Mouse (Mus musculus) heart, embryonic 13.5 days (tissue): Measurements from ENCODE around the gene Prr18. TPM values are rescaled to one million over a fixed set of nuclear protein-coding genes. Genes with fewer than 3 reads are reported as not detected.
"Not testable (repeated sequence)": the region's sequence is repeated elsewhere in the genome, so short reads cannot be mapped to it uniquely, and the experiment has no call there.

Experiments used
- ATAC-seq: fragments of 200-750 bp; cut with Nextera tagmentation; 2 replicates; pipeline ENCODE4 v1.8.0; 2017; ENCODE audit warnings: moderate TSS enrichment; ENCODE audit not compliant: insufficient number of reproducible peaks, low FRiP score, low TSS enrichment; ENCODE audit errors: extremely low read depth
- H3K27ac ChIP-seq: fragments of 300-500 bp; sonication (generic); replicated peaks from 2 replicates; pipeline ENCODE4 v1.5.1; 2015; ENCODE audit warnings: moderate library complexity, mild to moderate bottlenecking, inconsistent platforms
- H3K27me3 ChIP-seq: fragments of 300-500 bp; sonication (generic); replicated peaks from 2 replicates; pipeline ENCODE4 v1.6.1; 2015; ENCODE audit warnings: mild to moderate bottlenecking, inconsistent platforms
- H3K36me3 ChIP-seq: fragments of 300-500 bp; sonication (generic); 2 replicates; pipeline ENCODE4 v1.6.1; 2015; ENCODE audit warnings: mild to moderate bottlenecking, inconsistent platforms
- H3K4me1 ChIP-seq: fragments of 300-500 bp; sonication (generic); 2 replicates; pipeline ENCODE4 v1.6.1; 2015; ENCODE audit warnings: inconsistent platforms
- H3K4me2 ChIP-seq: fragments of 300-500 bp; sonication (generic); 2 replicates; pipeline ENCODE4 v1.6.1; 2015; ENCODE audit warnings: inconsistent platforms, mild to moderate bottlenecking, moderate library complexity
- H3K4me3 ChIP-seq: fragments of 300-500 bp; sonication (generic); 2 replicates; pipeline ENCODE4 v1.5.1; 2015; ENCODE audit warnings: moderate library complexity, mild to moderate bottlenecking, inconsistent platforms
- H3K9ac ChIP-seq: fragments of 300-500 bp; sonication (generic); 2 replicates; pipeline ENCODE4 v1.6.1; 2015; ENCODE audit warnings: inconsistent platforms, mild to moderate bottlenecking, moderate library complexity
- H3K9me3 ChIP-seq: fragments of 300-500 bp; sonication (generic); 2 replicates; pipeline ENCODE4 v1.6.1; 2016; ENCODE audit warnings: inconsistent platforms
- WGBS: fragments of 180-500 bp; shearing (Covaris S2); methylation state at CpG from one replicate; pipeline ENCODE4 v1.1.7; 2015; ENCODE audit warnings: mixed read lengths; 5-methylcytosine and 5-hydroxymethylcytosine counted together
- polyA plus RNA-seq: library from polyadenylated mRNA; unstranded; fragments of >200 nt; fragmentation: Nextera tagmentation; extraction: Ambion mirVana; gene quantifications from 2 replicates; pipeline ENCODE4 v1.2.1, GENCODE M21; 2015

Prr18 gene
- polyA plus RNA-seq: 0.13 and 0.25 TPM in 2 replicates

GRCm38 (mm10) chr17:8337159-8337558, at the start of gene Prr18:
TSS of gene Prr18 (plus strand) at chr17:8337459.
- not testable (repeated sequence) for ATAC-seq, H3K36me3 ChIP-seq, H3K27ac ChIP-seq, H3K4me3 ChIP-seq, H3K4me2 ChIP-seq, H3K9ac ChIP-seq, H3K9me3 ChIP-seq
- H3K4me1 ChIP-seq: peaks cover 24% of the 10 kb centered on the region
- H3K27me3 ChIP-seq: peaks cover 46% of the 10 kb centered on the region
- 91% methylated on average over 1 of the region's 5 CpGs for WGBS

GRCm38 (mm10) chr17:8289993-8290679, 47.1 kb upstream of the Prr18 start:
- Histone ChIP-seq H3K27ac (no peak overlapping the region), H3K9ac (no peak overlapping the region), H3K4me1 (peaks cover 8% of the 10 kb centered on the region), H3K27me3 (no peaks in the 10 kb centered on the region), H3K36me3 (peaks cover 24% of the 10 kb centered on the region), H3K4me2 (no peak overlapping the region), H3K9me3 (no peaks in the 10 kb centered on the region), H3K4me3 (no peak overlapping the region)
- ATAC-seq: no peak
- WGBS: 91% methylated on average over 3 of the region's 3 CpGs

GRCm38 (mm10) chr17:8290736-8291135, 46.5 kb upstream of the Prr18 start:
- no peak for ATAC-seq
- Histone ChIP-seq H3K9me3 (no peaks in the 10 kb centered on the region), H3K36me3 (peaks cover 29% of the 10 kb centered on the region), H3K4me3 (no peak overlapping the region), H3K27ac (no peak overlapping the region), H3K9ac (no peak overlapping the region), H3K4me1 (0 out of 2 replicates have a peak, but pooled peaks cover 4% of the 10 kb centered on the region), H3K4me2 (no peak overlapping the region), H3K27me3 (no peaks in the 10 kb centered on the region)

- peaks cover 33% of the 10 kb centered on the region for H3K36me3 ChIP-seq
- H3K27me3 ChIP-seq: no peaks in the 10 kb centered on the region
- H3K4me1 ChIP-seq: no peaks in the 10 kb centered on the region
- no peaks in the 10 kb centered on the region for H3K9me3 ChIP-seq
- no peak overlapping the region for H3K9ac ChIP-seq
- no peak for ATAC-seq
- no peak overlapping the region for H3K4me2 ChIP-seq
- H3K27ac ChIP-seq: no peak overlapping the region
- no peak overlapping the region for H3K4me3 ChIP-seq
Observed at GRCm38 (mm10) chr17:8295825-8296224, 41.4 kb upstream of the Prr18 start.

GRCm38 (mm10) chr17:8296313-8296844, 40.9 kb upstream of the Prr18 start:
- peaks cover 33% of the 10 kb centered on the region for H3K36me3 ChIP-seq
- no peak overlapping the region for H3K4me2 ChIP-seq
- WGBS: 76% methylated on average over 9 of the region's 9 CpGs
- no peak for ATAC-seq
- no peaks in the 10 kb centered on the region for H3K4me1 ChIP-seq
- no peaks in the 10 kb centered on the region for H3K27me3 ChIP-seq
- no peaks in the 10 kb centered on the region for H3K9me3 ChIP-seq
- no peak overlapping the region for H3K9ac ChIP-seq
- no peak overlapping the region for H3K27ac ChIP-seq
- H3K4me3 ChIP-seq: no peak overlapping the region

GRCm38 (mm10) chr17:8297746-8298145, 39.5 kb upstream of the Prr18 start:
- H3K4me3 ChIP-seq: no peak overlapping the region
- no peaks in the 10 kb centered on the region for H3K9me3 ChIP-seq
- H3K9ac ChIP-seq: no peak overlapping the region
- H3K4me2 ChIP-seq: no peak overlapping the region
- peaks cover 33% of the 10 kb centered on the region for H3K36me3 ChIP-seq
- no peak for ATAC-seq
- no peaks in the 10 kb centered on the region for H3K4me1 ChIP-seq
- H3K27ac ChIP-seq: no peak overlapping the region
- 78% methylated on average over 5 of the region's 5 CpGs for WGBS
- H3K27me3 ChIP-seq: no peaks in the 10 kb centered on the region

- Histone ChIP-seq H3K4me1 (no peaks in the 10 kb centered on the region), H3K27ac (no peak overlapping the region), H3K27me3 (no peaks in the 10 kb centered on the region), H3K9me3 (no peaks in the 10 kb centered on the region), H3K4me2 (no peak overlapping the region), H3K4me3 (no peak overlapping the region), H3K36me3 (peaks cover 31% of the 10 kb centered on the region), H3K9ac (no peak overlapping the region)
- 87% methylated on average over 2 of the region's 2 CpGs for WGBS
- no peak for ATAC-seq
Observed at GRCm38 (mm10) chr17:8298281-8298680, 39.0 kb upstream of the Prr18 start.

GRCm38 (mm10) chr17:8299524-8299923, 37.7 kb upstream of the Prr18 start:
- H3K27ac ChIP-seq: no peak overlapping the region
- no peaks in the 10 kb centered on the region for H3K4me1 ChIP-seq
- no peaks in the 10 kb centered on the region for H3K27me3 ChIP-seq
- no peak overlapping the region for H3K4me3 ChIP-seq
- no peak overlapping the region for H3K9ac ChIP-seq
- no peak overlapping the region for H3K4me2 ChIP-seq
- H3K9me3 ChIP-seq: no peaks in the 10 kb centered on the region
- ATAC-seq: no peak
- H3K36me3 ChIP-seq: peaks cover 25% of the 10 kb centered on the region

GRCm38 (mm10) chr17:8301515-8301914, 35.7 kb upstream of the Prr18 start:
- Histone ChIP-seq H3K9ac (no peak overlapping the region), H3K27me3 (no peaks in the 10 kb centered on the region), H3K27ac (no peak overlapping the region), H3K4me1 (no peaks in the 10 kb centered on the region), H3K36me3 (peaks cover 16% of the 10 kb centered on the region), H3K4me3 (no peak overlapping the region), H3K4me2 (no peak overlapping the region), H3K9me3 (no peaks in the 10 kb centered on the region)
- ATAC-seq: no peak
- WGBS: 76% methylated on average over 4 of the region's 4 CpGs

GRCm38 (mm10) chr17:8302772-8303438, 34.4 kb upstream of the Prr18 start:
- no peak overlapping the region for H3K4me3 ChIP-seq
- H3K27ac ChIP-seq: no peak overlapping the region
- H3K4me2 ChIP-seq: no peak overlapping the region
- H3K36me3 ChIP-seq: peaks cover 11% of the 10 kb centered on the region
- H3K27me3 ChIP-seq: no peaks in the 10 kb centered on the region
- no peaks in the 10 kb centered on the region for H3K9me3 ChIP-seq
- ATAC-seq: no peak
- WGBS: 63% methylated on average over 7 of the region's 7 CpGs
- H3K4me1 ChIP-seq: no peaks in the 10 kb centered on the region
- no peak overlapping the region for H3K9ac ChIP-seq

- Histone ChIP-seq H3K36me3 (peaks cover 3% of the 10 kb centered on the region), H3K9ac (no peak overlapping the region), H3K27me3 (no peaks in the 10 kb centered on the region), H3K27ac (no peak overlapping the region), H3K4me2 (no peak overlapping the region), H3K4me1 (no peaks in the 10 kb centered on the region), H3K9me3 (no peaks in the 10 kb centered on the region), H3K4me3 (no peak overlapping the region)
- ATAC-seq: no peak
- whole genome bisulfite sequencing: 61% methylated on average over 5 of the region's 5 CpGs
Observed at GRCm38 (mm10) chr17:8303671-8304070, 33.6 kb upstream of the Prr18 start.

GRCm38 (mm10) chr17:8305801-8306200, 31.5 kb upstream of the Prr18 start:
- Histone ChIP-seq H3K4me2 (no peak overlapping the region), H3K27ac (no peak overlapping the region), H3K9me3 (no peaks in the 10 kb centered on the region), H3K4me3 (no peak overlapping the region), H3K36me3 (no peaks in the 10 kb centered on the region), H3K27me3 (no peaks in the 10 kb centered on the region), H3K9ac (no peak overlapping the region), H3K4me1 (no peaks in the 10 kb centered on the region)
- ATAC-seq: no peak
- 31% methylated on average over 3 of the region's 3 CpGs for WGBS
